Mouse (Mus musculus) monocyte, adult 59 days (primary cell): ENCODE measurements around the gene Hoxa3. TPM values are rescaled to one million over a fixed set of nuclear protein-coding genes. Genes with fewer than 3 reads are reported as not detected.

Source experiments
- total RNA-seq, 2 experiments: library from RNA; stranded (reverse); gene quantifications; one replicate each; pipeline ENCODE4 v1.2.4; 2023

Gene Hoxa3
- total RNA-seq, 2 experiments from 2014 or later: 0.24 TPM; not detected in 1

Other genes starting within 250 kb of the Hoxa3 start
- gene Skap2, start 200.8 kb downstream of the Hoxa3 start, total RNA-seq: 100 to 1,000 TPM; 179 to 182 TPM
- gene Hoxa1, start 55.0 kb downstream of the Hoxa3 start, total RNA-seq: under 1 TPM; 0.34 to 0.55 TPM
- gene Hoxa2, start 48.5 kb downstream of the Hoxa3 start, total RNA-seq: not detected
- not detected for gene 5730596B20Rik, start 35.8 kb downstream of the Hoxa3 start, total RNA-seq
- gene Hoxa4, start 21.6 kb downstream of the Hoxa3 start, total RNA-seq: not detected
- under 1 TPM in 1 of 2 experiments, not detected in 1; 0.27 TPM for gene Hoxa5, start 8.7 kb downstream of the Hoxa3 start, total RNA-seq
- not detected for gene Hoxa6, start 4.6 kb downstream of the Hoxa3 start, total RNA-seq
- gene Gm28308, start within 50 bp of the Hoxa3 start, total RNA-seq: not detected
- gene Hoxa7, start 8.5 kb upstream of the Hoxa3 start, total RNA-seq: not detected
- gene Hoxa9, start 17.8 kb upstream of the Hoxa3 start, total RNA-seq: not detected
- not detected for gene Hoxa10, start 27.5 kb upstream of the Hoxa3 start, total RNA-seq
- gene Hoxa11, start 32.5 kb upstream of the Hoxa3 start, total RNA-seq: not detected
- gene Hoxa13, start 47.5 kb upstream of the Hoxa3 start, total RNA-seq: not detected
- gene Evx1, start 100.2 kb upstream of the Hoxa3 start, total RNA-seq: not detected